Mouse (Mus musculus) cerebellum, adult 2 months (tissue): ENCODE results near the gene Dgkb. TPM values are rescaled to one million over a fixed set of nuclear protein-coding genes. Genes with fewer than 3 reads are reported as not detected.

Source experiments
- DNase-seq, 2 experiments: peaks; one replicate each; pipeline ENCODE4 v3.0.0; 2021
- H3K27ac ChIP-seq: fragments of 200-500 bp; 2 replicates; pipeline ENCODE4 v1.5.1; 2012; ENCODE audit warnings: low read length, control low read depth, inconsistent platforms; ENCODE audit not compliant: insufficient read depth
- H3K27me3 ChIP-seq: fragments of 200-500 bp; 2 replicates; pipeline ENCODE4 v1.6.1; 2012; ENCODE audit warnings: inconsistent platforms, mild to moderate bottlenecking, low read length, moderate library complexity; ENCODE audit not compliant: control insufficient read depth, insufficient read depth
- H3K4me1 ChIP-seq: fragments of 200-500 bp; 2 replicates; pipeline ENCODE4 v1.6.1; 2011; ENCODE audit warnings: low read length; ENCODE audit not compliant: control insufficient read depth, insufficient read depth
- H3K4me3 ChIP-seq: fragments of 200-500 bp; replicated peaks from 2 replicates; pipeline ENCODE3; 2011; ENCODE audit warnings: mild to moderate bottlenecking, low read depth, low read length, control low read depth; ENCODE audit not compliant: insufficient read depth
- CTCF ChIP-seq: fragments of 200-500 bp; IDR thresholded peaks from 2 replicates; pipeline ENCODE4 v1.5.1; 2011; ENCODE audit warnings: low read depth, mild to moderate bottlenecking, control low read depth, low read length, moderate library complexity, borderline replicate concordance; ENCODE audit not compliant: insufficient read depth
- POLR2A ChIP-seq: fragments of 200-500 bp; IDR thresholded peaks from 2 replicates; pipeline ENCODE4 v1.6.1; 2011; ENCODE audit warnings: low read length, control low read depth, borderline replicate concordance; ENCODE audit not compliant: insufficient read depth
- WGBS: fragments of 180-500 bp; shearing (Covaris S2); methylation state at CpG from one replicate; pipeline ENCODE4 v1.1.7; 2018; 5-methylcytosine and 5-hydroxymethylcytosine counted together
- polyA plus RNA-seq: library from polyadenylated mRNA; depleted of rRNA; stranded (reverse); fragments of >200 nt; gene quantifications from 2 replicates; pipeline ENCODE4 v1.2.3, GENCODE M21; 2012

The Dgkb gene
- polyA plus RNA-seq, 1 experiment, result 13.4 TPM

GRCm38 (mm10) chr12:38387654-38388053 is 570.1 kb downstream of the Dgkb start:
- Histone ChIP-seq H3K4me1 (no peaks in the 10 kb centered on the region; the same call in 1 of the 2 replicates), H3K4me3 (no peak overlapping the region), H3K27me3 (no peaks in the 10 kb centered on the region), H3K27ac (no peak overlapping the region)
- TF ChIP-seq POLR2A (no peak), CTCF (no peak)
- 69% methylated on average over 2 of the region's 2 CpGs for WGBS
- no peak for DNase-seq

- no peak for DNase-seq
- TF ChIP-seq CTCF (no peak), POLR2A (no peak)
- Histone ChIP-seq H3K27me3 (no peaks in the 10 kb centered on the region), H3K4me3 (no peak overlapping the region), H3K4me1 (no peaks in the 10 kb centered on the region; the same call in 1 of the 2 replicates), H3K27ac (no peak overlapping the region)
- WGBS, result 93% methylated on average over 5 of the region's 5 CpGs
Measured at GRCm38 (mm10) chr12:38388243-38388642, 570.7 kb downstream of the Dgkb start.

GRCm38 (mm10) chr12:38397754-38398312 is 580.3 kb downstream of the Dgkb start:
- 48% methylated on average over 14 of the region's 14 CpGs for WGBS
- TF ChIP-seq POLR2A (no peak), CTCF (no peak)

GRCm38 (mm10) chr12:38400089-38400488 is 582.6 kb downstream of the Dgkb start:
- no peak for DNase-seq
- Histone ChIP-seq H3K4me1 (no peaks in the 10 kb centered on the region), H3K27me3 (no peaks in the 10 kb centered on the region), H3K4me3 (no peak overlapping the region), H3K27ac (no peak overlapping the region)
- no peak for TF ChIP-seq CTCF
- TF ChIP-seq POLR2A, result no peak
- 94% methylated on average over 4 of the region's 4 CpGs for WGBS

More at GRCm38 (mm10) chr12:38397754-38398312, 580.3 kb downstream of the Dgkb start:
- DNase-seq, result no peak
- no peaks in the 10 kb centered on the region for H3K27me3 ChIP-seq
- H3K4me3 ChIP-seq, result no peak overlapping the region
- no peaks in the 10 kb centered on the region for H3K4me1 ChIP-seq
- H3K27ac ChIP-seq, result no peak overlapping the region

GRCm38 (mm10) chr12:38435364-38436130 is 618.0 kb downstream of the Dgkb start:
- 40% methylated on average over 10 of the region's 10 CpGs for WGBS
- Histone ChIP-seq H3K4me3 (no peak overlapping the region), H3K27ac (no peak overlapping the region), H3K4me1 (no peaks in the 10 kb centered on the region), H3K27me3 (no peaks in the 10 kb centered on the region)
- TF ChIP-seq CTCF (no peak), POLR2A (no peak)
- no peak for DNase-seq

- TF ChIP-seq POLR2A (no peak), CTCF (no peak)
- no peak overlapping the region for H3K27ac ChIP-seq
- no peak for DNase-seq
- no peaks in the 10 kb centered on the region for H3K4me1 ChIP-seq
- WGBS, result 82% methylated on average over 1 of the region's 1 CpGs
- no peaks in the 10 kb centered on the region for H3K27me3 ChIP-seq
- no peak overlapping the region for H3K4me3 ChIP-seq
Measured at GRCm38 (mm10) chr12:38436131-38436436, 618.6 kb downstream of the Dgkb start.

GRCm38 (mm10) chr12:38450323-38451087 is 633.0 kb downstream of the Dgkb start:
- Histone ChIP-seq H3K27ac (no peak overlapping the region), H3K27me3 (no peaks in the 10 kb centered on the region), H3K4me1 (no peaks in the 10 kb centered on the region), H3K4me3 (no peak overlapping the region)
- DNase-seq, result no peak
- no peak for TF ChIP-seq CTCF
- TF ChIP-seq POLR2A, result no peak
- 39% methylated on average over 7 of the region's 7 CpGs for WGBS

GRCm38 (mm10) chr12:38451677-38452076 is 634.2 kb downstream of the Dgkb start:
- Histone ChIP-seq H3K27ac (no peak overlapping the region), H3K4me3 (no peak overlapping the region), H3K4me1 (no peaks in the 10 kb centered on the region), H3K27me3 (no peaks in the 10 kb centered on the region)
- 81% methylated on average over 3 of the region's 3 CpGs for WGBS
- DNase-seq, result no peak
- TF ChIP-seq CTCF (no peak), POLR2A (no peak)

GRCm38 (mm10) chr12:38468191-38468590 is 650.7 kb downstream of the Dgkb start:
- Histone ChIP-seq H3K4me1 (no peaks in the 10 kb centered on the region), H3K27me3 (no peaks in the 10 kb centered on the region), H3K27ac (no peak overlapping the region), H3K4me3 (no peak overlapping the region)
- no peak for TF ChIP-seq POLR2A
- no peak for TF ChIP-seq CTCF
- no peak for DNase-seq
